Mouse (Mus musculus) lung, embryonic 16.5 days (tissue): ENCODE measurements around the gene Ermap. TPM values are rescaled to one million over a fixed set of nuclear protein-coding genes. Genes with fewer than 3 reads are reported as not detected.
A peak's percentile ranks its signal among the peaks of the same experiment; 100 is the strongest.

Experiments used
- ATAC-seq: fragments of 200-750 bp; cut with Nextera tagmentation; 2 replicates; pipeline ENCODE4 v1.8.0; 2017; ENCODE audit warnings: low read depth, mild to moderate bottlenecking, moderate library complexity
- H3K27ac ChIP-seq: fragments of 300-500 bp; sonication (generic); 2 replicates; pipeline ENCODE4 v1.5.1; 2014; ENCODE audit warnings: mild to moderate bottlenecking, control low read depth, low read length
- H3K27me3 ChIP-seq: fragments of 300-500 bp; sonication (generic); 2 replicates; pipeline ENCODE4 v1.6.1; 2014; ENCODE audit warnings: low read depth, low read length, mixed read lengths; ENCODE audit not compliant: control insufficient read depth, insufficient read depth
- H3K36me3 ChIP-seq: fragments of 300-500 bp; sonication (generic); 2 replicates; pipeline ENCODE4 v1.6.1; 2014; ENCODE audit warnings: low read length; ENCODE audit not compliant: control insufficient read depth, insufficient read depth
- H3K4me1 ChIP-seq: fragments of 300-500 bp; sonication (generic); replicated peaks from 2 replicates; pipeline ENCODE4 v1.6.1; 2014; ENCODE audit warnings: low read length, mixed read lengths; ENCODE audit not compliant: control insufficient read depth, insufficient read depth
- H3K4me2 ChIP-seq: fragments of 300-500 bp; sonication (generic); 2 replicates; pipeline ENCODE4 v1.6.1; 2014; ENCODE audit warnings: low read depth, low read length, control low read depth
- H3K4me3 ChIP-seq: fragments of 300-500 bp; sonication (generic); 2 replicates; pipeline ENCODE4 v1.5.1; 2014; ENCODE audit warnings: mild to moderate bottlenecking, low read length, control low read depth
- H3K9ac ChIP-seq: fragments of 300-500 bp; sonication (generic); 2 replicates; pipeline ENCODE4 v1.6.1; 2014; ENCODE audit warnings: low read length, control low read depth
- H3K9me3 ChIP-seq: fragments of 300-500 bp; sonication (generic); 2 replicates; pipeline ENCODE4 v1.6.1; 2016; ENCODE audit warnings: low read length; ENCODE audit not compliant: control insufficient read depth
- WGBS: fragments of 180-500 bp; shearing (Covaris S2); extraction: QIAGEN DNeasy Blood & Tissue Kit; methylation state at CpG from one replicate; pipeline ENCODE4 v1.1.7; 2014; 5-methylcytosine and 5-hydroxymethylcytosine counted together
- polyA plus RNA-seq: library from polyadenylated mRNA; unstranded; fragments of >200 nt; fragmentation: Nextera tagmentation; extraction: Ambion mirVana; gene quantifications from 2 replicates; pipeline ENCODE4 v1.2.1, GENCODE M21; 2015

The Ermap gene
- 1.4 and 4.3 TPM in 2 replicates for polyA plus RNA-seq

- H3K27ac ChIP-seq, result no peak within 1 kb of the TSS
- no peak within 1 kb of the TSS for H3K4me3 ChIP-seq
- no peaks in the 10 kb centered on the region for H3K36me3 ChIP-seq
- no peaks in the 10 kb centered on the region for H3K27me3 ChIP-seq
- no peaks in the 10 kb centered on the region for H3K4me1 ChIP-seq
- 52% methylated on average over 6 of the region's 6 CpGs for WGBS
- no peak for ATAC-seq
- H3K9ac ChIP-seq, result no peak within 1 kb of the TSS
- H3K4me2 ChIP-seq, result no peak within 1 kb of the TSS
- H3K9me3 ChIP-seq, result no peaks in the 10 kb centered on the region
Observed at GRCm38 (mm10) chr4:119189864-119190263, at the start of gene Ermap. Gene Ermap, minus strand, starts transcription at chr4:119190011.

GRCm38 (mm10) chr4:119239181-119239682 is 49.4 kb upstream of the Ermap start:
- Histone ChIP-seq H3K4me1 (0 out of 2 replicates have a peak, but pooled peaks cover 3% of the 10 kb centered on the region), H3K4me2 (peak overlapping the region; percentile 25), H3K36me3 (peaks cover 13% of the 10 kb centered on the region), H3K27me3 (no peaks in the 10 kb centered on the region), H3K4me3 (no peak overlapping the region), H3K9ac (peak overlapping the region; percentile 41; the same call in 1 of the 2 replicates), H3K9me3 (no peaks in the 10 kb centered on the region), H3K27ac (peak overlapping the region; percentile 29; the same call in 1 of the 2 replicates)
- WGBS, result 37% methylated on average over 12 of the region's 12 CpGs
- ATAC-seq, result peak; percentile 71

GRCm38 (mm10) chr4:119238661-119239060 is 48.9 kb upstream of the Ermap start:
- Histone ChIP-seq H3K9ac (no peak overlapping the region), H3K4me2 (no peak overlapping the region), H3K27ac (no peak overlapping the region), H3K9me3 (no peaks in the 10 kb centered on the region), H3K36me3 (peaks cover 13% of the 10 kb centered on the region), H3K4me3 (no peak overlapping the region), H3K27me3 (no peaks in the 10 kb centered on the region), H3K4me1 (peaks cover 3% of the 10 kb centered on the region; the same call in 1 of the 2 replicates)
- ATAC-seq, result no peak
- 68% methylated on average over 3 of the region's 3 CpGs for WGBS

GRCm38 (mm10) chr4:119234348-119234747 is 44.5 kb upstream of the Ermap start:
- ATAC-seq, result no peak
- no peak overlapping the region for H3K27ac ChIP-seq
- 76% methylated on average over 3 of the region's 3 CpGs for WGBS
- H3K36me3 ChIP-seq, result peaks cover 6% of the 10 kb centered on the region
- H3K9me3 ChIP-seq, result no peaks in the 10 kb centered on the region
- H3K4me3 ChIP-seq, result peak overlapping the region; percentile 75
- peaks cover 8% of the 10 kb centered on the region for H3K4me1 ChIP-seq
- H3K27me3 ChIP-seq, result no peaks in the 10 kb centered on the region
- H3K9ac ChIP-seq, result peak overlapping the region; percentile 73
- peak overlapping the region; percentile 91 for H3K4me2 ChIP-seq

GRCm38 (mm10) chr4:119233256-119233901 is 43.6 kb upstream of the Ermap start:
- 0% methylated on average over 36 of the region's 36 CpGs for WGBS
- peak; percentile 47 for ATAC-seq

GRCm38 (mm10) chr4:119232410-119233255 is 42.8 kb upstream of the Ermap start, which contains the start of the genes AU022252 and P3h1:
Gene AU022252, minus strand, starts transcription at chr4:119232712.
Gene P3h1, plus strand, starts transcription at chr4:119232915.
- under 1% methylated on average over 61 of the region's 71 CpGs for WGBS

More at GRCm38 (mm10) chr4:119233256-119233901, 43.6 kb upstream of the Ermap start:
- Histone ChIP-seq H3K27me3 (no peaks in the 10 kb centered on the region), H3K4me2 (peak overlapping the region; percentile 91), H3K4me1 (peaks cover 7% of the 10 kb centered on the region), H3K4me3 (peak overlapping the region; percentile 75), H3K27ac (peak overlapping the region; percentile 73), H3K36me3 (peaks cover 9% of the 10 kb centered on the region), H3K9me3 (no peaks in the 10 kb centered on the region), H3K9ac (peak overlapping the region; percentile 73)

GRCm38 (mm10) chr4:119226751-119227150 is 36.9 kb upstream of the Ermap start:
- Histone ChIP-seq H3K27me3 (no peaks in the 10 kb centered on the region), H3K4me1 (peaks cover 5% of the 10 kb centered on the region), H3K9me3 (no peaks in the 10 kb centered on the region), H3K9ac (no peak overlapping the region), H3K27ac (no peak overlapping the region), H3K4me3 (no peak overlapping the region), H3K36me3 (peaks cover 34% of the 10 kb centered on the region), H3K4me2 (no peak overlapping the region)
- 92% methylated on average over 11 of the region's 11 CpGs for WGBS
- no peak for ATAC-seq

More at GRCm38 (mm10) chr4:119232410-119233255, 42.8 kb upstream of the Ermap start, which contains the start of the genes AU022252 and P3h1:
- Histone ChIP-seq H3K27me3 (no peaks in the 10 kb centered on the region), H3K4me1 (peaks cover 7% of the 10 kb centered on the region), H3K9me3 (no peaks in the 10 kb centered on the region), H3K27ac (peak within 1 kb of the TSS; percentile 73), H3K4me2 (peak within 1 kb of the TSS; percentile 91), H3K36me3 (peaks cover 12% of the 10 kb centered on the region), H3K4me3 (peak within 1 kb of the TSS; percentile 75), H3K9ac (peak within 1 kb of the TSS; percentile 91)
- peak; percentile 97 for ATAC-seq

GRCm38 (mm10) chr4:119225719-119226118 is 35.9 kb upstream of the Ermap start:
- Histone ChIP-seq H3K27me3 (no peaks in the 10 kb centered on the region), H3K4me3 (no peak overlapping the region), H3K36me3 (peaks cover 34% of the 10 kb centered on the region), H3K4me1 (no peaks in the 10 kb centered on the region), H3K4me2 (no peak overlapping the region), H3K9ac (no peak overlapping the region), H3K27ac (no peak overlapping the region), H3K9me3 (no peaks in the 10 kb centered on the region)
- no peak for ATAC-seq
- WGBS, result 90% methylated on average over 9 of the region's 9 CpGs

GRCm38 (mm10) chr4:119224534-119224933 is 34.7 kb upstream of the Ermap start:
- no peak for ATAC-seq
- Histone ChIP-seq H3K4me2 (no peak overlapping the region), H3K4me1 (no peaks in the 10 kb centered on the region), H3K36me3 (peaks cover 34% of the 10 kb centered on the region), H3K27me3 (no peaks in the 10 kb centered on the region), H3K9ac (no peak overlapping the region), H3K4me3 (no peak overlapping the region), H3K9me3 (no peaks in the 10 kb centered on the region), H3K27ac (no peak overlapping the region)
- WGBS, result 94% methylated on average over 3 of the region's 3 CpGs
